Mouse (Mus musculus) cortical plate, adult 2 months (tissue): ENCODE data around the gene Rhbdf1.

ENCODE experiments used
- CTCF ChIP-seq: fragments of 200-500 bp; IDR thresholded peaks from 2 replicates; pipeline ENCODE4 v1.5.1; 2011; ENCODE audit warnings: mild to moderate bottlenecking, control low read depth, low read length; ENCODE audit not compliant: insufficient read depth; ENCODE audit errors: extremely low read depth
- POLR2A ChIP-seq: fragments of 200-500 bp; IDR thresholded peaks from 2 replicates; pipeline ENCODE4 v1.6.1; 2011; ENCODE audit warnings: mild to moderate bottlenecking, low read length, control low read depth; ENCODE audit not compliant: insufficient read depth; ENCODE audit errors: extremely low read depth

DNA sequence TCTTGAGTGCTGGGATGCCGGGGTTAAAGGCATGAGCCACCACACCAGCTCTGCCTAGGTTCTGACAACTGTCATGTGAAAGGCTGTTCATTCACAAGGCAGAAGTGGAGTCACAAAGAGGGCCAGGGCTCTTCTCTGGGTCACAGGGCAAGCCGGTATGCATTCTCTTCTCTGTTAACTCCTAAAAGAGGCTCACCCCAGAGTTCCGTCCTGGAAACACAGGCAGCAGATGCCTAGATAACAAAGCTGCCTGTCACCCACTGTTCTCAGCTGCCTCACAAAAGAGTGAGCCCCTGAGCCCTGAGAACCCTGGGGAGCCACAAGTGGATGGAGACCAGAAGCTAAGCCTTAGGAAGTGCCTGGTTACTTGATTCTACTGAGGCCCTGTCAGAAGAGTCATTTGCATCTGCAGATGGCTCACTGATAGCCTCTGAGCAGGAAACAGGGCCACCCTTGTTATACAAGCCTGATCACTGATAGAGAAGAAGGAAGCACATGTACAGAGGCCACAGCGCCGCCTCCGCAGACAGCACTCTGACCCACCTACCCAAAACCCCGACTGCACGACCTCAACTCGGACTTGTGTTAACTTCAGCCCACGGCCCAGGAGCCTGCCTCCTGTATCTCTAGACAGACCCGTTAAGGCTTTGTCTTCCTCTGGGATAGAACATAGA lies 26.1 kb downstream of the Rhbdf1 start:
- TF ChIP-seq POLR2A, result no peak
- no peak for TF ChIP-seq CTCF
